Mouse (Mus musculus) thymus, postnatal 25 days (tissue): ENCODE measurements at regions not wholly inside any gene's neighbourhood (a gene's known extent, or its start where the extent isn't known, plus 50 kb on each side); places are given as distances from the start of the nearest gene placed in this dataset.

Source experiments
- DNase-seq: peaks from one replicate; pipeline ENCODE4 v3.0.0; 2022

- DNase-seq = no peak
These were observed 240.6 kb downstream of the Mycn start for GRCm38 (mm10) chr12:12701060-12701667.

- no peak for DNase-seq
These were observed 247.6 kb downstream of the Mycn start for GRCm38 (mm10) chr12:12693838-12694777.

GRCm38 (mm10) chr12:12687376-12687775 is 254.3 kb downstream of the Mycn start:
- no peak for DNase-seq

- DNase-seq = no peak
These were observed 256.5 kb downstream of the Mycn start for GRCm38 (mm10) chr12:12685217-12685522.

GRCm38 (mm10) chr12:12684481-12685216 is 257.1 kb downstream of the Mycn start:
- DNase-seq = no peak

GRCm38 (mm10) chr12:12683733-12684470 is 257.8 kb downstream of the Mycn start:
- DNase-seq = no peak

GRCm38 (mm10) chr12:12681101-12681500 is 260.6 kb downstream of the Mycn start:
- no peak for DNase-seq

GRCm38 (mm10) chr12:12680371-12680921 is 261.3 kb downstream of the Mycn start:
- no peak for DNase-seq

- no peak for DNase-seq
These were observed 265.0 kb downstream of the Mycn start for GRCm38 (mm10) chr12:12676676-12677075.

- no peak for DNase-seq
These were observed 271.8 kb downstream of the Mycn start for GRCm38 (mm10) chr12:12669931-12670330.

- DNase-seq = no peak
These were observed 272.8 kb downstream of the Mycn start for GRCm38 (mm10) chr12:12668919-12669318.

- no peak for DNase-seq
These were observed 286.1 kb downstream of the Mycn start for GRCm38 (mm10) chr12:12655611-12656010.

GRCm38 (mm10) chr12:12655184-12655583 is 286.5 kb downstream of the Mycn start:
- DNase-seq = no peak

GRCm38 (mm10) chr12:12652361-12652760 is 289.4 kb downstream of the Mycn start:
- DNase-seq = no peak

- no peak for DNase-seq
These were observed 291.4 kb downstream of the Mycn start for GRCm38 (mm10) chr12:12650309-12650708.

GRCm38 (mm10) chr12:12647467-12647866 is 294.2 kb downstream of the Mycn start:
- DNase-seq = no peak

- DNase-seq = no peak
These were observed 296.5 kb downstream of the Mycn start for GRCm38 (mm10) chr12:12645183-12645582.

GRCm38 (mm10) chr12:12643247-12643963 is 298.3 kb downstream of the Mycn start:
- DNase-seq = no peak

- DNase-seq = no peak
These were observed 306.4 kb downstream of the Mycn start for GRCm38 (mm10) chr12:12635308-12635707.

- DNase-seq = no peak
These were observed 314.1 kb downstream of the Mycn start for GRCm38 (mm10) chr12:12627597-12627996.

- DNase-seq = no peak
These were observed 315.9 kb downstream of the Mycn start for GRCm38 (mm10) chr12:12625788-12626187.

- DNase-seq = peak; percentile 62
These were observed 318.9 kb downstream of the Mycn start for GRCm38 (mm10) chr12:12622712-12623292.
